Mouse (Mus musculus) liver, embryonic 16.5 days (tissue): ENCODE measurements at regions not wholly inside any gene's neighbourhood (a gene's known extent, or its start where the extent isn't known, plus 50 kb on each side); places are given as distances from the start of the nearest gene placed in this dataset.

ENCODE experiments used
- ATAC-seq: fragments of 200-750 bp; cut with Nextera tagmentation; 2 replicates; pipeline ENCODE4 v1.8.0; 2017; ENCODE audit warnings: low read depth, mild to moderate bottlenecking, moderate number of reproducible peaks, moderate library complexity
- H3K27ac ChIP-seq: fragments of 300-500 bp; sonication (generic); 2 replicates; pipeline ENCODE4 v1.5.1; 2014; ENCODE audit warnings: mild to moderate bottlenecking, low read length
- H3K27me3 ChIP-seq: fragments of 300-500 bp; sonication (generic); 2 replicates; pipeline ENCODE4 v1.6.1; 2014; ENCODE audit warnings: low read depth, low read length, mixed read lengths; ENCODE audit not compliant: control insufficient read depth, insufficient read depth
- H3K36me3 ChIP-seq: fragments of 300-500 bp; sonication (generic); 2 replicates; pipeline ENCODE4 v1.6.1; 2014; ENCODE audit warnings: mild to moderate bottlenecking; ENCODE audit not compliant: control insufficient read depth, insufficient read depth
- H3K4me1 ChIP-seq: fragments of 300-500 bp; sonication (generic); 2 replicates; pipeline ENCODE4 v1.6.1; 2014; ENCODE audit warnings: low read depth, low read length, mixed read lengths; ENCODE audit not compliant: control insufficient read depth
- H3K4me2 ChIP-seq: fragments of 300-500 bp; sonication (generic); 2 replicates; pipeline ENCODE4 v1.6.1; 2014; ENCODE audit warnings: low read depth, low read length, mixed read lengths
- H3K4me3 ChIP-seq: fragments of 300-500 bp; sonication (generic); 2 replicates; pipeline ENCODE4 v1.5.1; 2014; ENCODE audit warnings: low read depth, mild to moderate bottlenecking, low read length
- H3K9ac ChIP-seq: fragments of 300-500 bp; sonication (generic); 2 replicates; pipeline ENCODE4 v1.6.1; 2014; ENCODE audit warnings: low read depth, low read length
- H3K9me3 ChIP-seq: fragments of 300-500 bp; sonication (generic); replicated peaks from 2 replicates; pipeline ENCODE4 v1.6.1; 2016; ENCODE audit warnings: low read length; ENCODE audit not compliant: control insufficient read depth
- WGBS: fragments of 180-500 bp; shearing (Covaris S2); extraction: QIAGEN DNeasy Blood & Tissue Kit; methylation state at CpG from one replicate; pipeline ENCODE4 v1.1.7; 2014; ENCODE audit not compliant: insufficient replicate concordance; 5-methylcytosine and 5-hydroxymethylcytosine counted together

GRCm38 (mm10) chr6:117572006-117572405 lies 269.0 kb upstream of the Zfp637 start:
- H3K9ac ChIP-seq, result no peak overlapping the region
- H3K4me2 ChIP-seq, result no peak overlapping the region
- no peak overlapping the region for H3K27ac ChIP-seq
- no peak overlapping the region for H3K4me3 ChIP-seq
- H3K9me3 ChIP-seq, result no peaks in the 10 kb centered on the region
- no peaks in the 10 kb centered on the region for H3K4me1 ChIP-seq
- no peaks in the 10 kb centered on the region for H3K27me3 ChIP-seq
- WGBS, result 84% methylated on average over 14 of the region's 14 CpGs
- no peaks in the 10 kb centered on the region for H3K36me3 ChIP-seq
- ATAC-seq, result no peak

GRCm38 (mm10) chr6:117573371-117573770 lies 267.6 kb upstream of the Zfp637 start:
- Histone ChIP-seq H3K9ac (no peak overlapping the region), H3K36me3 (no peaks in the 10 kb centered on the region), H3K27me3 (no peaks in the 10 kb centered on the region), H3K9me3 (no peaks in the 10 kb centered on the region), H3K4me1 (no peaks in the 10 kb centered on the region), H3K4me2 (no peak overlapping the region), H3K4me3 (no peak overlapping the region), H3K27ac (no peak overlapping the region)
- ATAC-seq, result no peak
- WGBS, result 71% methylated on average over 8 of the region's 8 CpGs

GRCm38 (mm10) chr6:117574146-117574545 lies 266.8 kb upstream of the Zfp637 start:
- no peaks in the 10 kb centered on the region for H3K4me1 ChIP-seq
- no peak overlapping the region for H3K4me3 ChIP-seq
- no peak overlapping the region for H3K27ac ChIP-seq
- ATAC-seq, result no peak
- 42% methylated on average over 10 of the region's 10 CpGs for WGBS
- no peaks in the 10 kb centered on the region for H3K36me3 ChIP-seq
- H3K27me3 ChIP-seq, result no peaks in the 10 kb centered on the region
- H3K4me2 ChIP-seq, result no peak overlapping the region
- H3K9me3 ChIP-seq, result no peaks in the 10 kb centered on the region
- no peak overlapping the region for H3K9ac ChIP-seq

DNA sequence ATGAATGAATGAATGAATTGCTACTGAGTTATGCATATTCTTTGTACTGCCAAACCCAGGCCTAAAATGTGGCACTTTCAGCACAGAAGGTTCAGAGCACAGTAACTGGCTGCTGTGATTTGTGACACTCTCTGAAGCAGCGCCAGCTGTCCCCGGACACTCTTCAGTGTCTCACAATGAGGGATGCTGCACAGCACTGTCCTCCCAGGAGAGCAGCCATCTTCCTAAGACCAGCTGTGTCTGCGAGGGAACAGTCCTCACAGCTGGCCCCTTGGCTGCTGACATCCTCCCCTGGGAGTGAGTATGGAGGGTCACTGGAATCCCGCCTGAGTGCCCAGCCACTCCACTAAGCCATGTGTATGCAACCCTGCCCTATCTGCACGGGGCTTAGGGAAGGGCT lies 265.9 kb upstream of the Zfp637 start:
- H3K9ac ChIP-seq, result no peak overlapping the region
- H3K36me3 ChIP-seq, result no peaks in the 10 kb centered on the region
- H3K27ac ChIP-seq, result no peak overlapping the region
- no peak for ATAC-seq
- H3K9me3 ChIP-seq, result no peaks in the 10 kb centered on the region
- WGBS, result 61% methylated on average over 5 of the region's 5 CpGs
- H3K4me3 ChIP-seq, result no peak overlapping the region
- H3K4me1 ChIP-seq, result no peaks in the 10 kb centered on the region
- no peak overlapping the region for H3K4me2 ChIP-seq
- H3K27me3 ChIP-seq, result no peaks in the 10 kb centered on the region

DNA sequence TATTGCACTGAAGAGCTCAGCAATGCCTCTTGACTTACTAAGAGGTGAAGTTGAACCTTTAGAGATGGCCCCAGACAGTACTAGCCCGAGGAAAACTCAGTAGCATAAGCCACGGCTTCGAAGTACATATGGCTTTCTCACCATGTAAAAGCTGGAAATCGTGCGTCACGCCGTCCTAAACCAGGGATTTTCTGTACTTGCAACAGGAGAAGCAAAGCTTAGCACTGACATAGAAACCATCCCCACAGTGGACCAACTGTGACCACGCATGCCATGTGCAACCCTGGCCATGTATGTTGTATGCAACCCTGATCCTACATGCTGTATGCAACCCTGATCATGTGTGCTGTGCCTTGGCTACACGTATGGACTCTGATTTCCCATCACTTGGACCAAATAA lies 265.0 kb upstream of the Zfp637 start:
- Histone ChIP-seq H3K9ac (no peak overlapping the region), H3K4me2 (no peak overlapping the region), H3K4me3 (no peak overlapping the region), H3K36me3 (no peaks in the 10 kb centered on the region), H3K4me1 (no peaks in the 10 kb centered on the region), H3K27me3 (no peaks in the 10 kb centered on the region), H3K9me3 (no peaks in the 10 kb centered on the region), H3K27ac (no peak overlapping the region)
- WGBS, result 66% methylated on average over 9 of the region's 9 CpGs
- ATAC-seq, result no peak

- no peaks in the 10 kb centered on the region for H3K36me3 ChIP-seq
- no peak for ATAC-seq
- no peak overlapping the region for H3K27ac ChIP-seq
- H3K4me2 ChIP-seq, result no peak overlapping the region
- no peak overlapping the region for H3K4me3 ChIP-seq
- 59% methylated on average over 10 of the region's 10 CpGs for WGBS
- H3K4me1 ChIP-seq, result no peaks in the 10 kb centered on the region
- H3K27me3 ChIP-seq, result no peaks in the 10 kb centered on the region
- H3K9me3 ChIP-seq, result no peaks in the 10 kb centered on the region
- H3K9ac ChIP-seq, result no peak overlapping the region
Observed at GRCm38 (mm10) chr6:117577539-117578521, 263.1 kb upstream of the Zfp637 start.

- Histone ChIP-seq H3K4me3 (no peak overlapping the region), H3K9me3 (no peaks in the 10 kb centered on the region), H3K9ac (no peak overlapping the region), H3K27ac (no peak overlapping the region), H3K4me2 (no peak overlapping the region), H3K36me3 (no peaks in the 10 kb centered on the region), H3K27me3 (no peaks in the 10 kb centered on the region), H3K4me1 (no peaks in the 10 kb centered on the region)
- ATAC-seq, result no peak
- 52% methylated on average over 2 of the region's 2 CpGs for WGBS
Observed at GRCm38 (mm10) chr6:117580951-117581350, 260.0 kb upstream of the Zfp637 start.

DNA sequence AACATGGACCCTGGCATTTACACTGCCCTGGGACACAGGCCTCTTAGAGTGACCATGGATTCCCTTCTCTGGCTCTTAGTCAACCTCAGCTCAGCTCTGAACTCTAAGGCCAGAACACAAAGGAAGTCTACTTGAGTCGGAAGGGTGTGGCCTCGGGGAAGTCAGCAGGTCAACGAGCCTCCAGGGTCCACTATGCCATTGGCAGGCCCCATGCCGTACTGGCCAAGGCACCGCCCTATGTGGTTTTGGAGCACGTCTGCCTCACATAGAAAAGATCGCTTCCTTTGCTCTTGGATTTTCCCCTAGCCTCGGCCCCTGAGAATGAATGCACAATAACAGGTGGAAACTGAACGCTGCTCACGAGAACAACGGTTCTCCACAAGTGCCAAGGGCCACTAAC lies 257.9 kb upstream of the Zfp637 start:
- Histone ChIP-seq H3K27ac (no peak overlapping the region), H3K4me2 (no peak overlapping the region), H3K9me3 (no peaks in the 10 kb centered on the region), H3K9ac (no peak overlapping the region), H3K36me3 (no peaks in the 10 kb centered on the region), H3K4me3 (no peak overlapping the region), H3K27me3 (no peaks in the 10 kb centered on the region), H3K4me1 (no peaks in the 10 kb centered on the region)
- WGBS, result 69% methylated on average over 11 of the region's 11 CpGs
- ATAC-seq, result no peak

DNA sequence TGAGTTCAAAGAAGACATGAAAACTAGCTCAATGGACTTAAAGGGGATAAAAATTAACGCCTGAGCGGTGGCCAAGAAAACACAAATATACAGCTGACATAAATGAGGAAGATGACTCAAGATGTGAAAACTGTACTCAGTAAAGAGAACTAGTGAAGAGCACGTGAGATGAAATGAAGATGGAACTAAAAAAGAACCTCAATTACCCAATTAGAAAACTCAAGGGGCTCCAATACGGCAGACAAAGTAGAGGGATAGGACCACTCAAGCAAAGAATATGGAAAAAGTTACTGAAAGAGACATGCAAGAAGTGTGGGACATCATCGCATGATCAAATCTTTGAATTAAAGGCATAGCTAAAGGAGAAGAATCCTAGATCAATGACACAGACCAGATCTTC lies 256.4 kb upstream of the Zfp637 start:
- Histone ChIP-seq H3K27ac (no peak overlapping the region), H3K27me3 (no peaks in the 10 kb centered on the region), H3K36me3 (no peaks in the 10 kb centered on the region), H3K4me3 (no peak overlapping the region), H3K9me3 (no peaks in the 10 kb centered on the region), H3K4me1 (no peaks in the 10 kb centered on the region), H3K9ac (no peak overlapping the region), H3K4me2 (no peak overlapping the region)
- 71% methylated on average over 5 of the region's 5 CpGs for WGBS
- no peak for ATAC-seq
